ENCODE assay signal across 8 mouse cellular contexts in the genomic region with DNA sequence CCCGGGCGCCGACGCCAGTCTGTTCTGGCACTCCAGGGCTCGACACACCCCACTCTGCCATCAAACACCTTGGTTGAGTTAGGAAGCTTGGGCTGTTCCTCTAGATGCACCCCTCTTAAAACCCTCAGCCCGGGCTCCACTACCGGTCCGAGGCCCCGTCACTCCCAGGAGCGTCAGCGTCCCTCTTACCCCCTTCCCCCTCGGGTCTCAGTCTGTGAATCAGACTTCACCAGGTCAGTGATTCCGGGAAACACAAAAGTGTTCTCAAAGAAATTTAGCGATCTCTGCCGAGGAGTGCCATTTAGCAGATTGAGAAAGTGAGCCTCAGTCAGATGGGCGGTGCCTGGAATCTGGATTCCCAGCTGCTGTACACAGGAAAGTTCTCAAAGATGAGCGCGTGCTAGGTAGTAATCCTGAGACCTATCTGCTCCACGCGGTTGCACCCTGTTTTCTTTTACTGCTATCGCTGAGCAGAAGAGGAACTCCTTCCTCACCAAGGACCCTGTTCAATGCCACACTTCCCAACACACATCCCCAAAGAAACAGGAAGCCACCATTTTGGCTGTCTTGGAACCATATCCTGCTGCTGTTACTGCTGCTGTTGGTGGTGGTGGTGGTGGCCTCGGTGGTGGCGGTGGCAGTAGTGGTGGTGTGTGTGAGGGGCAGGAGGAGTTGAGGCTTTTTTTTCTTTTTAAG. TPM values are rescaled to one million over a fixed set of nuclear protein-coding genes. Genes with fewer than 3 reads are reported as not detected.
A peak's percentile ranks its signal among the peaks of the same experiment; 100 is the strongest.
DNase-seq lines count a peak whose midpoint lies in the region; ATAC-seq and TF ChIP-seq lines count a peak whose summit lies in the region.

No protein-coding gene starts in this region.

- peak overlapping the region; percentile 93 for H3K4me2 ChIP-seq in neural tube, embryonic 12.5 days (replicated peaks)

- ATAC-seq in granulocyte monocyte progenitor cell, adult 5-6 weeks (replicated peaks; ENCODE audit: poor library complexity, severe bottlenecking), result peak; percentile 70
- no peak for ATAC-seq in neural tube, embryonic 12.5 days (ENCODE audit: low FRiP score, low read depth)

- peak overlapping the region; percentile 90 for H3K9ac ChIP-seq in liver, adult 2 months (ENCODE audit: low read depth, low read length)
- peak overlapping the region; percentile 70; the same call in 1 of the 2 replicates for H3K9ac ChIP-seq in neural tube, embryonic 12.5 days

- no peaks in the 10 kb centered on the region for H3K9me3 ChIP-seq in limb, embryonic 10.5 days (replicated peaks)
- H3K9me3 ChIP-seq in neural tube, embryonic 12.5 days, result no peaks in the 10 kb centered on the region

- H3K4me3 ChIP-seq in liver, adult 2 months (ENCODE audit: insufficient read depth, low read depth, low read length), result peak overlapping the region; percentile 83
- peak overlapping the region; percentile 73 for H3K4me3 ChIP-seq in limb, embryonic 10.5 days
- H3K4me3 ChIP-seq in neural tube, embryonic 12.5 days, result peak overlapping the region; percentile 58

- no peak for TF ChIP-seq POLR2A in liver, adult 2 months (IDR thresholded peaks at IDR 0.05; ENCODE audit: extremely low read depth, insufficient read depth, low read length)

- peak overlapping the region; percentile 81 for H3K27ac ChIP-seq in liver, adult 2 months (replicated peaks; ENCODE audit: insufficient read depth, low read depth, low read length)
- peak overlapping the region; percentile 75 for H3K27ac ChIP-seq in limb, embryonic 10.5 days
- H3K27ac ChIP-seq in neural tube, embryonic 12.5 days, result no peak overlapping the region

- WGBS in liver, adult 2 months, result 13% methylated on average over 23 of the region's 23 CpGs
- WGBS in limb, embryonic 10.5 days, result 10% methylated on average over 23 of the region's 23 CpGs
- 8% methylated on average over 23 of the region's 23 CpGs for WGBS in neural tube, embryonic 12.5 days

- intact Hi-C loops in left cerebral cortex, postnatal 4 days (cut with DNase I), result no loop called here

- no peak for DNase-seq in liver, adult 2 months (ENCODE audit: extremely low read depth, low read depth, low spot score)
- no peak for DNase-seq in liver
- no peak for DNase-seq in limb, embryonic 10.5 days (ENCODE audit: low spot score)
- no peak for DNase-seq in natural killer cell, adult 2 months (ENCODE audit: low spot score in 2 of 2)
- DNase-seq in left cerebral cortex, postnatal 4 days, result no peak
- DNase-seq in urinary bladder, postnatal 36 days (ENCODE audit: low spot score in 2 of 2), result no peak

- H3K79me2 ChIP-seq in liver, adult 2 months (ENCODE audit: control insufficient read depth, insufficient read depth, low read length), result no peaks in the 10 kb centered on the region

- TF ChIP-seq CTCF in liver, adult 2 months (IDR thresholded peaks at IDR 0.05; ENCODE audit: low read depth, low read length), result no peak

- no peaks in the 10 kb centered on the region for H3K36me3 ChIP-seq in liver, adult 2 months (ENCODE audit: control insufficient read depth, insufficient read depth, low read length)
- H3K36me3 ChIP-seq in limb, embryonic 10.5 days, result no peaks in the 10 kb centered on the region
- H3K36me3 ChIP-seq in neural tube, embryonic 12.5 days, result no peaks in the 10 kb centered on the region

- H3K4me1 ChIP-seq in liver, adult 2 months (ENCODE audit: control insufficient read depth, insufficient read depth, low read length), result 0 out of 2 replicates have a peak, but pooled peaks cover 4% of the 10 kb centered on the region
- peaks cover 14% of the 10 kb centered on the region for H3K4me1 ChIP-seq in limb, embryonic 10.5 days
- H3K4me1 ChIP-seq in neural tube, embryonic 12.5 days, result no peaks in the 10 kb centered on the region; the same call in 1 of the 2 replicates

- H3K27me3 ChIP-seq in liver, adult 2 months (ENCODE audit: control insufficient read depth, insufficient read depth, low read length), result no peaks in the 10 kb centered on the region
- peaks cover 69% of the 10 kb centered on the region for H3K27me3 ChIP-seq in limb, embryonic 10.5 days (ENCODE audit: low read depth, poor library complexity, severe bottlenecking)
- peaks cover 31% of the 10 kb centered on the region for H3K27me3 ChIP-seq in neural tube, embryonic 12.5 days (replicated peaks)

RNA-seq across cellular contexts. Expression of gene Fgd5, which starts 0.8 kb away (rescaled TPM):
- 4.7 and 6.4 TPM in 2 replicates for total RNA-seq in liver, adult 2 months (2014; rRNA removed)
- polyA plus RNA-seq in liver, adult 2 months (2012; rRNA removed), result 1.4 and 1.9 TPM in 2 replicates
- total RNA-seq in granulocyte monocyte progenitor cell, adult 5-6 weeks (2014; fragmentation: Nextera tagmentation), result 0.41 TPM in 1 of 2 replicates, not detected in the other
- total RNA-seq in granulocyte monocyte progenitor cell, adult 5-6 weeks (2017), result not detected in 2 replicates
- 7.0 and 8.0 TPM in 2 replicates for polyA plus RNA-seq in limb, embryonic 10.5 days (2016; fragmentation: Nextera tagmentation; extraction: Ambion mirVana)
- 14.0 and 14.8 TPM in 2 replicates for polyA plus RNA-seq in neural tube, embryonic 12.5 days (2016; fragmentation: Nextera tagmentation; extraction: Ambion mirVana)
- total RNA-seq in left cerebral cortex, postnatal 4 days (2021), result 1 to 10 TPM; 7.5 to 7.9 TPM
